Mouse (Mus musculus) kidney, adult 2 months (tissue): ENCODE results near the gene Srgap2.

ENCODE experiments used
- CTCF ChIP-seq: fragments of 200-500 bp; conservative IDR thresholded peaks from 2 replicates; pipeline ENCODE4 v1.5.1; 2011; ENCODE audit warnings: low read depth, mild to moderate bottlenecking, control low read depth, low read length, moderate library complexity, mixed read lengths; ENCODE audit not compliant: insufficient read depth, insufficient read length
- POLR2A ChIP-seq: fragments of 200-500 bp; IDR thresholded peaks from one replicate; pipeline ENCODE4 v1.6.1; 2011; ENCODE audit warnings: low read depth, low read length, control low read depth

GRCm38 (mm10) chr1:131498231-131498630 is 28.9 kb downstream of the Srgap2 start:
- no peak for TF ChIP-seq CTCF
- TF ChIP-seq POLR2A = no peak
